Mouse (Mus musculus): ENCODE results near the gene Gm40193.
"Not testable (repeated sequence)": the region's sequence is repeated elsewhere in the genome, so short reads cannot be mapped to it uniquely, and the experiment has no call there.

Gene Gm40193

GRCm38 (mm10) chr11:70532839-70533238 lies at the start of gene Gm40193:
Gene Gm40193 (minus strand): TSS chr11:70532939.
- POLR2A ChIA-PET, result interaction anchor here in 1 of 4 experiments (0.7 to 2.0 kb wide), 2 partner anchors 13 to 18 kb away, joined by 3 to 6 read pairs; no protein-coding TSS in a partner anchor
- CTCF ChIA-PET, result no interaction called here

GRCm38 (mm10) chr11:70582196-70582595 lies 49.5 kb upstream of the Gm40193 start:
- CTCF ChIA-PET, result no interaction called here
- POLR2A ChIA-PET, result interaction anchor here in 1 of 4 experiments (0.6 kb wide), 1 partner anchor 165 kb away, joined by 3 read pairs; no protein-coding TSS in a partner anchor

GRCm38 (mm10) chr11:70580921-70581320 lies 48.2 kb upstream of the Gm40193 start:
- CTCF ChIA-PET, result interaction anchor here in 2 of 4 experiments (0.5 to 0.7 kb wide), 2 partner anchors 71 to 149 kb away, joined by 3 read pairs; partner anchors contain the start of gene Arrb2 (in 1 of the 2)
- POLR2A ChIA-PET, result interaction anchor here in 1 of 4 experiments (1.0 to 1.3 kb wide), 2 partner anchors 34 to 185 kb away, joined by 3 read pairs; partner anchors contain the start of gene 4930544D05Rik

- POLR2A ChIA-PET, result interaction anchor here in 3 of 4 experiments (0.6 to 1.3 kb wide), 4 partner anchors 13 to 1672 kb away, joined by 3 read pairs; partner anchors contain the start of gene 4930544D05Rik (in 1 of the 3)
- CTCF ChIA-PET, result no interaction called here
Measured at GRCm38 (mm10) chr11:70580358-70580720, 47.6 kb upstream of the Gm40193 start.

- ChIA-PET POLR2A (interaction anchor here in 3 of 4 experiments (0.6 to 1.0 kb wide), 3 partner anchors 13 to 1673 kb away, joined by 3 read pairs; partner anchors contain the start of gene 4930544D05Rik (in 1 of the 3)), CTCF (interaction anchor here in 1 of 4 experiments (0.7 kb wide), 1 partner anchor 29 kb away, joined by 4 read pairs; no protein-coding TSS in a partner anchor)
Measured at GRCm38 (mm10) chr11:70579710-70580357, 47.1 kb upstream of the Gm40193 start.

GRCm38 (mm10) chr11:70578962-70579361 lies 46.2 kb upstream of the Gm40193 start:
- ChIA-PET POLR2A (interaction anchor here in 2 of 4 experiments (0.6 to 1.6 kb wide), 6 partner anchors 8 to 50 kb away, joined by 3 to 6 read pairs (median 3); partner anchors contain the start of gene Chrne (in 1 of the 2)), CTCF (interaction anchor here in 3 of 4 experiments (0.6 to 1.2 kb wide), 3 partner anchors 26 to 489 kb away, joined by 4 to 6 read pairs (median 5); no protein-coding TSS in a partner anchor)

GRCm38 (mm10) chr11:70577201-70577600 lies 44.5 kb upstream of the Gm40193 start:
- CTCF ChIA-PET, result no interaction called here
- POLR2A ChIA-PET, result interaction anchor here in 2 of 4 experiments (0.6 to 1.3 kb wide), 3 partner anchors 11 to 92 kb away, joined by 3 to 4 read pairs (median 3); partner anchors contain the start of genes Rnf167 (in 1 of the 2), Slc25a11 (in 1 of the 2) and Spag7 (in 1 of the 2)

GRCm38 (mm10) chr11:70573872-70574271 lies 41.1 kb upstream of the Gm40193 start:
- POLR2A ChIA-PET, result interaction anchor here in 2 of 4 experiments (1.0 to 1.2 kb wide), 3 partner anchors 12 to 95 kb away, joined by 3 to 5 read pairs (median 3); no protein-coding TSS in a partner anchor
- CTCF ChIA-PET, result interaction anchor here in 1 of 4 experiments (1.1 kb wide), 1 partner anchor 35 kb away, joined by 6 read pairs; no protein-coding TSS in a partner anchor

GRCm38 (mm10) chr11:70572348-70572902 lies 39.7 kb upstream of the Gm40193 start:
- ChIA-PET POLR2A (interaction anchor here in 1 of 4 experiments (1.7 kb wide), 1 partner anchor 11 kb away, joined by 4 read pairs; no protein-coding TSS in a partner anchor), CTCF (interaction anchor here in 1 of 4 experiments (0.7 kb wide), 1 partner anchor 68 kb away, joined by 3 read pairs; no protein-coding TSS in a partner anchor)

- ChIA-PET CTCF (no interaction called here), POLR2A (interaction anchor here in 1 of 4 experiments (1.1 to 1.7 kb wide), 2 partner anchors 11 to 14 kb away, joined by 4 read pairs; no protein-coding TSS in a partner anchor)
Measured at GRCm38 (mm10) chr11:70571641-70572040, 38.9 kb upstream of the Gm40193 start.

- POLR2A ChIA-PET, result interaction anchor here in 2 of 4 experiments (0.6 to 1.1 kb wide), 3 partner anchors 15 to 225 kb away, joined by 3 to 5 read pairs (median 4); no protein-coding TSS in a partner anchor
- CTCF ChIA-PET, result not testable (repeated sequence)
Measured at GRCm38 (mm10) chr11:70570614-70571013, 37.9 kb upstream of the Gm40193 start.

- CTCF ChIA-PET, result interaction anchor here in 2 of 4 experiments (0.6 to 2.6 kb wide), 3 partner anchors 39 to 42 kb away, joined by 3 to 7 read pairs (median 3); no protein-coding TSS in a partner anchor
- POLR2A ChIA-PET, result interaction anchor here in 2 of 4 experiments (1.1 to 1.8 kb wide), 4 partner anchors 31 to 200 kb away, joined by 3 to 7 read pairs (median 4); partner anchors contain the start of gene Psmb6 (in 2 of the 2)
Measured at GRCm38 (mm10) chr11:70566586-70566985, 33.8 kb upstream of the Gm40193 start.

GRCm38 (mm10) chr11:70564276-70564873 lies 31.6 kb upstream of the Gm40193 start:
- CTCF ChIA-PET, result interaction anchor here in 1 of 4 experiments (1.4 kb wide), 1 partner anchor 213 kb away, joined by 3 read pairs; no protein-coding TSS in a partner anchor

GRCm38 (mm10) chr11:70563470-70564275 lies 30.9 kb upstream of the Gm40193 start:
- ChIA-PET POLR2A (interaction anchor here in 3 of 4 experiments (0.6 to 1.7 kb wide), 7 partner anchors 24 to 168 kb away, joined by 3 to 9 read pairs (median 4); partner anchors contain the start of genes Psmb6 (in 2 of the 3) and Pld2 (in 1 of the 3)), CTCF (interaction anchor here in 2 of 4 experiments (0.5 kb wide), 2 partner anchors 10 to 101 kb away, joined by 3 to 4 read pairs; no protein-coding TSS in a partner anchor)

More at GRCm38 (mm10) chr11:70564276-70564873, 31.6 kb upstream of the Gm40193 start:
- POLR2A ChIA-PET, result interaction anchor here in 3 of 4 experiments (0.6 to 1.8 kb wide), 6 partner anchors 24 to 169 kb away, joined by 3 to 9 read pairs (median 4); partner anchors contain the start of genes Psmb6 (in 2 of the 3) and Pld2 (in 1 of the 3)

GRCm38 (mm10) chr11:70562995-70563469 lies 30.3 kb upstream of the Gm40193 start:
- POLR2A ChIA-PET, result interaction anchor here in 1 of 4 experiments (1.4 to 1.6 kb wide), 3 partner anchors 23 to 42 kb away, joined by 3 to 6 read pairs (median 4); partner anchors contain the start of genes Pld2 and Psmb6
- CTCF ChIA-PET, result interaction anchor here in 1 of 4 experiments (0.5 kb wide), 1 partner anchor 9 kb away, joined by 3 read pairs; no protein-coding TSS in a partner anchor

- ChIA-PET POLR2A (interaction anchor here in 2 of 4 experiments (0.9 to 1.7 kb wide), 6 partner anchors 12 to 130 kb away, joined by 3 to 7 read pairs (median 5); partner anchors contain the start of genes Psmb6 (in 2 of the 2) and Arrb2 (in 1 of the 2)), CTCF (interaction anchor here in 1 of 4 experiments (1.1 kb wide), 1 partner anchor 12 kb away, joined by 4 read pairs; no protein-coding TSS in a partner anchor)
Measured at GRCm38 (mm10) chr11:70562287-70562994, 29.7 kb upstream of the Gm40193 start, which contains the start of gene Mink1. Gene Mink1 (plus strand): TSS chr11:70562881.

All from embryonic stem cell, embryonic (primary cell).